Mouse (Mus musculus): ENCODE results near the gene Nabp2.

- TF ChIP-seq POLR2A (IDR thresholded peaks at IDR 0.05; ENCODE audit: borderline replicate concordance, insufficient read depth, low read length), result no peak
- TF ChIP-seq CTCF (IDR thresholded peaks at IDR 0.05; ENCODE audit: borderline replicate concordance, insufficient read depth, low read depth, low read length), result no peak
These were observed 38.1 kb downstream of the Nabp2 start for GRCm38 (mm10) chr10:128372989-128373748.
